In the genomic region with DNA sequence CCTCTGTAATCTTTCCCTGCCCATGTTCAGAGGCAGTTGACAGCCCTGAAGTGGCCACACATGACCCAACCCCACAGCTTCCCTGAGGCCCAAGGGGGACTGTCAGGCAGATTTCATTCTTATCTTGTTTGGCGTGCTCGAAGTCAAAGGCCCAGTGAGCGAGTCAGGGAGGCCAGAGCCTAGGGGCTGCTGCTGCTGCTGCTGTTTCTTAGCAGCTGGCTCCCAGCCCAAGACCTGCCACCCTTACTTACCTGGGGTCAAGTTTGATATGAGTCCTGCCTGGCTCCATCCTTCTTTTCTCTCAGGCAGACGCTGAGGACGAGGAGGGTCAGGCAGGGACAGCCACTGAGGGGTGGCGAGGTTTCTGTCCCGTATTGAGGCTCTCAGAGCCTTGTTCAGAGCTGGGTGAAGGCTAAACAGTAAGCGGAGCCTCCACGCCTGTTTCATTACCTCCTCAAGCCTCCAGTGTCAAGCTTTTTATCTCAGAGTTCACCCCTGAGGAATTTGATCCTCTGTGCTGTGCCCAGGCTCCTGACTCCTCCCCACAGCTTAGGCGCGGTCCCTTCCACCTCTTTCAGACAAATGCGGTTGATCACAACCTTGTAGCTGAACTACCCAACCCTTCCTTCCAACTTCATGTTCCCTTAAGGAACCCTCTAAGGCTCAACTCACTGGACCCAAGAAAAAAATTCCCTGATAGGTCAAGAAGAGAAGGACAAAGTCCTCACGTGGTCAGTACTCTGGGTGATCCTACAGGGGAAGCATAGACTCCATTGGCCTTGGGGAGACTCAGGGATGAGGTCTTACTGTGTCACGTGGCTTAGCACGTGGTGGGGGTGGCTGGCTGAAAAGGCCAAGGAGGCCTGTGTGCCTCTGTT, we compare ENCODE assay signal across 12 mouse cellular contexts. TPM values are rescaled to one million over a fixed set of nuclear protein-coding genes. Genes with fewer than 3 reads are reported as not detected.
DNase-seq lines count a peak whose midpoint lies in the region; ATAC-seq and TF ChIP-seq lines count a peak whose summit lies in the region.
"Had no signal": no experiment of that assay in that cellular context is flagged by ENCODE, and none has a peak within 500 bp of the region (broad histone marks: within the 10 kb centered on the region; RNA-seq: fewer than 3 reads in every experiment).

A gene (minus strand): TSS at position 646 of the 878 bp plus-strand sequence.

- peak; percentile 71 for TF ChIP-seq POLR2A in small intestine, adult 2 months (IDR thresholded peaks at IDR 0.05; ENCODE audit: low read depth, low read length)
- TF ChIP-seq POLR2A in thymus, adult 2 months (IDR thresholded peaks at IDR 0.05; ENCODE audit: control insufficient read depth, extremely low read depth, insufficient read depth, low read length, poor library complexity), result no peak

- H3K4me2 ChIP-seq in hindbrain, embryonic 14.5 days (replicated peaks), result no peak within 1 kb of the TSS
- H3K4me2 ChIP-seq: forebrain, embryonic 12.5 days; neural tube, embryonic 12.5 days had no signal

- H3K27me3 ChIP-seq in small intestine, adult 2 months (ENCODE audit: control insufficient read depth, insufficient read depth, low read length), result no peaks in the 10 kb centered on the region
- H3K27me3 ChIP-seq in thymus, adult 2 months (ENCODE audit: control insufficient read depth, insufficient read depth, low read length), result no peaks in the 10 kb centered on the region
- H3K27me3 ChIP-seq in hindbrain, embryonic 14.5 days (ENCODE audit: control insufficient read depth, insufficient read depth, low read length), result no peaks in the 10 kb centered on the region
- H3K27me3 ChIP-seq: forebrain, embryonic 12.5 days; neural tube, embryonic 12.5 days had no signal

- H3K4me3 ChIP-seq in small intestine, adult 2 months (ENCODE audit: low read depth, low read length), result peak within 1 kb of the TSS; percentile 67
- no peak within 1 kb of the TSS for H3K4me3 ChIP-seq in thymus, adult 2 months (ENCODE audit: control insufficient read depth, insufficient read depth, low read length)
- H3K4me3 ChIP-seq in hindbrain, embryonic 14.5 days (replicated peaks; ENCODE audit: low read length), result no peak within 1 kb of the TSS
- H3K4me3 ChIP-seq: forebrain, embryonic 12.5 days; neural tube, embryonic 12.5 days had no signal

- no peak for TF ChIP-seq CTCF in small intestine, adult 2 months (IDR thresholded peaks at IDR 0.05; ENCODE audit: extremely low read depth, insufficient read length, insufficient replicate concordance, low read depth, low read length)
- TF ChIP-seq CTCF in thymus, adult 2 months (IDR thresholded peaks at IDR 0.05; ENCODE audit: borderline replicate concordance, control insufficient read depth, extremely low read depth, insufficient read depth, low read length, poor library complexity), result no peak

- no peak within 1 kb of the TSS for H3K9ac ChIP-seq in hindbrain, embryonic 14.5 days
- H3K9ac ChIP-seq: forebrain, embryonic 12.5 days; neural tube, embryonic 12.5 days had no signal

- peaks cover 21% of the 10 kb centered on the region; the same call in 1 of the 2 replicates for H3K4me1 ChIP-seq in small intestine, adult 2 months (ENCODE audit: control insufficient read depth, insufficient read depth, insufficient read length, low read length)
- H3K4me1 ChIP-seq in thymus, adult 2 months (replicated peaks; ENCODE audit: control insufficient read depth, insufficient read depth, low read length), result no peaks in the 10 kb centered on the region
- no peaks in the 10 kb centered on the region for H3K4me1 ChIP-seq in hindbrain, embryonic 14.5 days (replicated peaks; ENCODE audit: control insufficient read depth, insufficient read depth, low read length)

- peak; percentile 73 for DNase-seq in kidney, adult 18-20 months
- no peak for DNase-seq in kidney, postnatal 4 days
- DNase-seq in kidney, postnatal 10 days, result peak; percentile 39
- DNase-seq in thymus, adult 2 months, result no peak
- DNase-seq in hindbrain, embryonic 14.5 days (ENCODE audit: low spot score), result no peak
- DNase-seq: adrenal gland, postnatal 10 days had no signal

- peaks cover 4% of the 10 kb centered on the region; the same call in 1 of the 2 replicates for H3K36me3 ChIP-seq in small intestine, adult 2 months (ENCODE audit: control insufficient read depth, insufficient read depth, low read length)
- no peaks in the 10 kb centered on the region for H3K36me3 ChIP-seq in thymus, adult 2 months (ENCODE audit: control insufficient read depth, insufficient read depth, low read length)
- no peaks in the 10 kb centered on the region for H3K36me3 ChIP-seq in hindbrain, embryonic 14.5 days (replicated peaks; ENCODE audit: control insufficient read depth, insufficient read depth)
- H3K36me3 ChIP-seq: forebrain, embryonic 12.5 days; neural tube, embryonic 12.5 days had no signal

- no peaks in the 10 kb centered on the region for H3K9me3 ChIP-seq in hindbrain, embryonic 14.5 days (ENCODE audit: control insufficient read depth, low read length)
- H3K9me3 ChIP-seq: forebrain, embryonic 12.5 days; neural tube, embryonic 12.5 days had no signal

- peak; percentile 72 for ATAC-seq in erythroblast, adult 5-6 weeks (replicated peaks; ENCODE audit: low FRiP score, poor library complexity, severe bottlenecking)
- ATAC-seq in hindbrain, embryonic 14.5 days (ENCODE audit: low FRiP score), result no peak
- no peak for ATAC-seq in granulocyte monocyte progenitor cell, adult 5-6 weeks (replicated peaks; ENCODE audit: poor library complexity, severe bottlenecking)

- H3K27ac ChIP-seq in small intestine, adult 2 months (ENCODE audit: insufficient read depth, low read depth, low read length), result peak within 1 kb of the TSS; percentile 95
- no peak within 1 kb of the TSS for H3K27ac ChIP-seq in thymus, adult 2 months (ENCODE audit: control insufficient read depth, insufficient read depth, low read length)
- no peak within 1 kb of the TSS for H3K27ac ChIP-seq in hindbrain, embryonic 14.5 days
- H3K27ac ChIP-seq: forebrain, embryonic 12.5 days; neural tube, embryonic 12.5 days had no signal

- WGBS in small intestine, adult 2 months, result 31% methylated on average over 15 of the region's 15 CpGs
- 92% methylated on average over 15 of the region's 15 CpGs for WGBS in thymus, adult 2 months
- 66% methylated on average over 15 of the region's 15 CpGs for WGBS in hindbrain, embryonic 14.5 days

RNA-seq across cellular contexts. Expression of the gene that starts here (rescaled TPM):
- not detected in 2 replicates for total RNA-seq in erythroblast, adult 5-6 weeks (2015; ENCODE audit: low replicate concordance)
- total RNA-seq in erythroblast, adult 5-6 weeks (2017; ENCODE audit: low replicate concordance), result not detected in 2 replicates
- polyA plus RNA-seq in small intestine, adult 2 months (2012; rRNA removed), result 102 and 424 TPM in 2 replicates
- polyA plus RNA-seq in thymus, adult 2 months (2012; rRNA removed), result 1.3 and 1.5 TPM in 2 replicates
- 0.23 and 0.47 TPM in 2 replicates for polyA plus RNA-seq in hindbrain, embryonic 14.5 days (2014; fragmentation: Nextera tagmentation; extraction: Ambion mirVana)
- total RNA-seq in granulocyte monocyte progenitor cell, adult 5-6 weeks (2014; fragmentation: Nextera tagmentation), result not detected in 2 replicates
- total RNA-seq in granulocyte monocyte progenitor cell, adult 5-6 weeks (2017), result 0.05 and 0.30 TPM in 2 replicates
- total RNA-seq: adrenal gland, postnatal 10 days; left cerebral cortex, postnatal 14 days had no signal

Comparison
In these comparisons a context has a peak if more than half of its experiments do, and no peak if none do; other contexts are left out.
1. RNA of the gene that starts here (polyA plus RNA-seq): 102 to 424 TPM in small intestine, adult 2 months; 1.3 to 1.5 TPM in thymus, adult 2 months and 0.23 to 0.47 TPM in hindbrain, embryonic 14.5 days; every median in the first group is over 10 times any median in the second.
2. DNase-seq: peak in kidney, adult 18-20 months (single experiment) and kidney, postnatal 10 days (single experiment); none in kidney, postnatal 4 days (0 of 2), thymus, adult 2 months (single experiment) and hindbrain, embryonic 14.5 days (single experiment).
3. Peak in ATAC-seq in erythroblast, adult 5-6 weeks; RNA of the gene not detected or under 1 TPM.